Mouse (Mus musculus): Measurements from ENCODE around the gene Abcb1a.
"Not testable (repeated sequence)": the region's sequence is repeated elsewhere in the genome, so short reads cannot be mapped to it uniquely, and the experiment has no call there.

The Abcb1a gene

GRCm38 (mm10) chr5:8727760-8728159 lies 67.9 kb downstream of the Abcb1a start:
- DNase-seq (ENCODE audit: low spot score), result no peak

- no peak for DNase-seq (ENCODE audit: low spot score)
Observed at GRCm38 (mm10) chr5:8732639-8733038, 72.8 kb downstream of the Abcb1a start.

DNA sequence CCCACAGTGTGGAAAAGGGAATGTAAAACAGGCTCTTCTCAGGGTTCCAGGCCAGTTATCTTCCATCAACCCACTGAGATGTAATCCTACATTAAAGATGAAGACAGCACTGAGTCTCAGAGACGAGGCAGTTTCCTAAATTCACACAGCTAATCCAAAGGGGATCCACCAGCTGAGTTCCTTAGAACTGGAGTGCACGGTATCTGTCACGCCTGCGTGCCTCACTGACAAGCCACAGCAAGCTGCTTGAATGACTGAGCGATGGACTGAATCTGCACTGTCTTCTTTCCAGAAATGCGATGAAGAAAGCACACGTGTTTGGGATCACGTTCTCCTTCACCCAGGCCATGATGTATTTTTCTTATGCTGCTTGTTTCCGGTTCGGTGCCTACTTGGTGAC lies 73.4 kb downstream of the Abcb1a start:
- DNase-seq (ENCODE audit: low spot score), result not testable (repeated sequence)

DNA sequence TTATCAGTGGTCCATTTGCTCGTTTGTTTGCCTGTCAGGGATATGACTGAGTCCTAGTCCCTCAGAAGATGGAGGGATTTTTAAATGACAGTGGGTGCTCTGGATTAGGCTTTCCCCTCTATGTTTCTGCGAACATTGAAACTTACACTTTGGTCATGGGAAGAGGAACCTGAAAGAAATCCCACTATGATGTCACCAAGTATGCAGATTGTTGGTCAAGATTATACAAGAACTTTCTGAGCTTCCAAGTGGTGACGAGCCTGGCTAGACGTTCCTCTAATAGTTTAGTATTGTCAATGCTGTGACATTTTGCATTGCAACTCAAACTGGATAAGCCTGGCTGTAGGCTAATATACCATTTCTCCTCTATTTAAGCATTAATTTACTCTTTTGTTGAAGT lies 76.5 kb downstream of the Abcb1a start:
- no peak for DNase-seq (ENCODE audit: low spot score)

GRCm38 (mm10) chr5:8737062-8737461 lies 77.2 kb downstream of the Abcb1a start:
- no peak for DNase-seq (ENCODE audit: low spot score)

- DNase-seq (ENCODE audit: low spot score), result not testable (repeated sequence)
Observed at GRCm38 (mm10) chr5:8747244-8747643, 87.4 kb downstream of the Abcb1a start.

GRCm38 (mm10) chr5:8772866-8773265 lies 113.0 kb downstream of the Abcb1a start:
- no peak for DNase-seq (ENCODE audit: low spot score)

DNA sequence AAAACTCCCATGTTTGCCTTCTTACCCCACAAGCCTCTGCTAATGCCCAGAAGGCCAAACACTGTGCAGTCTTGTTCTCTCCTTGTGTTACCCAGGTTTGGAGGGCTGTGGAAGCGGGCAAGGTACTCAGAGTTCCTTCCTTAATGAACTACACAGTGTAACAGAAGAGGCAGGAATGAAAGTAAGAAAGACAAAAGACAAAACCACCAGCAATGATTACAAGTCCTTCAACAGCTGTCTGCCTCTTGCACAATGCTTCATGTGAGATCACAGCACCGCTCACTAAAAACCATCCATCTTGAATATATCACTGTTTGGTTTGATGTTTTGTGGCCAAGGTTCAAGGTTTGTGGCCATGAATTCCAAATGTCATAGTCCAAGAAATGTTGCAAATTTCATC lies 118.4 kb downstream of the Abcb1a start:
- no peak for DNase-seq (ENCODE audit: low spot score)

- no peak for DNase-seq (ENCODE audit: low spot score)
Observed at GRCm38 (mm10) chr5:8778751-8779150, 118.9 kb downstream of the Abcb1a start.

DNA sequence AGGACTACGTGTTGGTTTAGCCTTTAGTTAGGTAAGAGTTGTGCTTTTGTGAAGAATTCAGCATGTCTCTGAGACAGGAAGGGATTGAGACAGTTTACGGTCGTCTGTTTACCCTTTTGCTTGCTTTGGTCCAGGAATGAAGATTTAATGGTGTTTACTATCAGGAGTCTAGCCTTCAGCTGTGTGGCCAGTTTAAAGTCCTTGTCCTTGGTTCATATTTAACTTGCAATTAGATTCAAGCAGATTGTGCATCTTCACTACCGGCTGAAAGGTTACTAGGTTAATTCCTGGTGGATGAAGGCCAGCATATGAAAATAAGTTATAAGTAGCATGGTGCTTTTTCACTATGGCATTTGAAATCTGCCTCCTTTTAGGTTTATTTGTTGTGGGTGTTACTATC lies 132.4 kb downstream of the Abcb1a start:
- no peak for DNase-seq (ENCODE audit: low spot score)

Data from urinary bladder, postnatal 25 days (tissue).